Mouse (Mus musculus) megakaryocyte, embryonic 14.5 days (primary cell): ENCODE measurements around the gene Sec22c. TPM values are rescaled to one million over a fixed set of nuclear protein-coding genes. Genes with fewer than 3 reads are reported as not detected.

ENCODE experiments used
- H3K27me3 ChIP-seq: replicated peaks from 2 replicates; pipeline ENCODE3; 2012; ENCODE audit warnings: inconsistent platforms
- H3K36me3 ChIP-seq: replicated peaks from 2 replicates; pipeline ENCODE3; 2012; ENCODE audit warnings: low read length, inconsistent platforms, mixed read lengths
- H3K4me1 ChIP-seq: 2 replicates; pipeline ENCODE4 v1.6.1; 2012; ENCODE audit warnings: inconsistent platforms
- H3K4me3 ChIP-seq: replicated peaks from 2 replicates; pipeline ENCODE3; 2012; ENCODE audit warnings: moderate library complexity, mild to moderate bottlenecking, inconsistent platforms
- H3K9me3 ChIP-seq: 2 replicates; pipeline ENCODE4 v1.6.1; 2012; ENCODE audit warnings: inconsistent platforms
- FLI1 ChIP-seq: IDR thresholded peaks from 2 replicates; pipeline ENCODE4 v1.6.1; 2012; ENCODE audit warnings: low read length, inconsistent platforms, mixed read lengths
- GATA1 ChIP-seq: IDR thresholded peaks from 3 replicates; pipeline ENCODE4 v1.6.1; 2012; ENCODE audit warnings: mixed read lengths, low read length, inconsistent platforms, borderline replicate concordance
- polyA plus RNA-seq: library from polyadenylated mRNA; stranded (reverse); fragments of >175 nt; gene quantifications from 2 replicates; pipeline ENCODE4 v1.2.3, GENCODE M21; 2012; ENCODE audit warnings: low replicate concordance; ENCODE audit not compliant: insufficient read depth

Gene Sec22c
- polyA plus RNA-seq, 1 experiment: 2.4 TPM

DNA sequence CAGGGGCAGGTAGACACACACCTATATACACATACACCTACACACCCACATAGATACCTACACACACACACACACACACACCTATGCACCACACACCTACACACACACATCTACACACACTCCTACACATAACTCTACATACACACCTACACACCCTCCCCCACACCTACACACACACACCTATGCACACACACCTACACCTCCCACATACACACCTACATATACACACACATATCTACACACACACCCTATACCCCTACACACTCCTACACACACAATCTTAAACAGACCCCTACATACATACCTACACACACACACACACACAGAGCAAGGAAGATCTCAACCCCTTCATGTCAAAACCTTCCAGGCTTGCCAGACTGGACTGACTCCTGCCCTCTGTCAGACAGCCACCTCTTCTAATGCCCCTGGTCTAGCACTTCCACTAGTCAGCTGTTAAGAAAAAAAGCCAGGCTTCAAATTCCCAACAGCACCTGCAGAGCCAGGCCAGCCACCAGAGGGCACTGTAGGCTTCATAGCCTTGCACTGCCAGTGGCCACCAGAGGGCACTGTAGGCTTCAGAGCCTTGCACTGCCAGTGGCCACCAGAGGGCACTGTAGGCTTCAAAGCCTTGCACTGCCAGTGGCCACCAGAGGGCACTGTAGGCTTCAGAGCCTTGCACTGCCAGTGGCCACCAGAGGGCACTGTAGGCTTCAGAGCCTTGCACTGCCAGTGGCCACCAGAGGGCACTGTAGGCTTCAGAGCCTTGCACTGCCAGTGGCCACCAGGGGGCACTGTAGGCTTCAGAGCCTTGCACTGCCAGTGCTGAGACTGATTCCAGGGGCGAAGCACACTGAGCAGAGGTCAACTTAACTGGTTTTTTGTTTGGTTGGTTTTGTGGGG lies 7.9 kb downstream of the Sec22c start:
- peaks cover 2% of the 10 kb centered on the region for H3K27me3 ChIP-seq
- H3K9me3 ChIP-seq: no peaks in the 10 kb centered on the region
- peaks cover 13% of the 10 kb centered on the region for H3K4me1 ChIP-seq
- H3K36me3 ChIP-seq: peaks cover 61% of the 10 kb centered on the region
- no peak overlapping the region for H3K4me3 ChIP-seq
- no peak for TF ChIP-seq FLI1
- TF ChIP-seq GATA1: no peak

DNA sequence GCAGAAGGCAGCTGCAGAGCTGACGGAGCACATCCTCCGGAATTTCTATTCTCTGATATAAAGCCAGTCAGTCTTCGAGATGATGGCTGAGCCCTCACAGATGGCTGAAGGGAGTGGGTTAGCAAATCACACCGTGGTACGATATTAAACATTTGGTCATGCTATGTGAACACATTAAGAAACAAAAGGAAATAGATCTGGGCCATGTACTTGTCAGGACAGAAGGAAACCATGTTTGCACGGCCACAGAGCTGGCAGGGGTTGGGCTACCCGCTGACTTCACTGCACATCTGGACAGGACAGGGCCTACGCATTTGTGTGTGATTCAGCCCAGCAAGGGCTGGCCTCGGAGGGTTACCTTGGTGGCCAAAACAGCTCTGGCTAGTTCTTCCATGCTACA lies 8.7 kb downstream of the Sec22c start:
- Histone ChIP-seq H3K36me3 (peaks cover 68% of the 10 kb centered on the region), H3K9me3 (no peaks in the 10 kb centered on the region), H3K4me1 (peaks cover 10% of the 10 kb centered on the region), H3K4me3 (no peak overlapping the region), H3K27me3 (peaks cover 2% of the 10 kb centered on the region)
- no peak for TF ChIP-seq FLI1
- TF ChIP-seq GATA1: no peak

DNA sequence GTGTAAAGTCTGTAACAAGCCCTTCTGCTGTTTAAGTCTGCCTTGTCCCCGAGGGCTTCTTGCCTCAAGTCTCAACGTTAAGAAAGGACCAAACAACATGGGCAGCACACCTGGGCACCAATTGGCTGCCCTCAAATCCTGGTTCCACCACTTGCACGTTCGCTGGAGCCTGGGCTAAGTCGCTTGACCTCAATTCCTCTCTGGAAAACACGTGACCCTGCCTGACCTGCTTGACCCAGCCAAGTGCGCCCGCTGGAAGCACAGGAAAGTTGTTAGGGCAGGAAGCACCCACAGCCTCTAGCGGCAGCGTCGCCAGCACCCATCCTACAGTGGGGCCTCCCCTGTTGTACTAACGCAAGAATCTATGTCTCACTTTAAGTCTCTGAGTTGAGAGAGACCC lies 10.6 kb downstream of the Sec22c start:
- H3K4me3 ChIP-seq: no peak overlapping the region
- H3K27me3 ChIP-seq: peaks cover 2% of the 10 kb centered on the region
- no peaks in the 10 kb centered on the region for H3K9me3 ChIP-seq
- peaks cover 7% of the 10 kb centered on the region for H3K4me1 ChIP-seq
- TF ChIP-seq FLI1 (no peak), GATA1 (no peak)
- H3K36me3 ChIP-seq: peaks cover 76% of the 10 kb centered on the region

DNA sequence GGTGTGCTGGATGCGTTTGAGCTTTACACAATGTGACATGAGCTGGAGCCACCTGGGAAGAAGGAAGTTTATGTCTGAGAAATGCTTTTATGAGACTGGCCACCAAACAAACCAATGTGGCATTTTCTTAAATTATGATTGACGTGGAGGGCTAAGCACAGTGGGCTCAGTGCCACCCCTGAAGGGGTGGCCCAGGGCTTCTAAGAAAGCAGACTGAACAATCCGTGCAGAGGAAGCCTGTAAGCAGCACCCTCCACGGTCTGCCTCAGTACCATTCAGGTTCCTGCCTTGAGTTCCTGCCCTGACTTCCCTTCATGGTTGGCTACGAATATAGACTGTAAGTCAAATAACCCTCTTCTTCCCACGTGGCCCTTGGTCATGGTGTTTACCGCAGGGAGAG lies 14.6 kb downstream of the Sec22c start:
- H3K27me3 ChIP-seq: peaks cover 2% of the 10 kb centered on the region
- no peaks in the 10 kb centered on the region for H3K9me3 ChIP-seq
- no peak for TF ChIP-seq FLI1
- no peak overlapping the region for H3K4me3 ChIP-seq
- peaks cover 83% of the 10 kb centered on the region for H3K36me3 ChIP-seq
- H3K4me1 ChIP-seq: peaks cover 10% of the 10 kb centered on the region; the same call in 1 of the 2 replicates

DNA sequence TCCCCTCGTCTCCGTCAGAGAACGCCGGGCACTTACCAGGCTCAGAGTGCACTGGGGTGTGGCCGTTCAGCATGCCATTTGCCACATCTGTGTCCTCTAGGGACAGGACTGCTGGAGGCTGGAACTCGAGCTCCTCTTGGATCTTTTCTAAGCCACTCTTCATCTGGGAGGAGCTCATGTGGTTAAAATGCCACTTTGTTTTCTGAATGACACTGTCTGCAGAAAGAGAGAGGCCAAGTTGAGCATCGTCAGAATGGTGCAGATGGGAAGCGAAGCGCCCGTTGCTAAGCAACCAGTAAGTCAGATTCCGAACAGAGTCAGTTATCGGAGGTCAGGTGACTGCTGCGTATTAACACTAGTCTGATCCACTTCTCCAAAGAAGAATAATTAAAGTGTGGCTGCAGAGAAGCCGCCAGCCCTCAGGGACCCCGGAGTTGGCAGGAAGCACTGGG lies 15.1 kb downstream of the Sec22c start:
- Histone ChIP-seq H3K27me3 (peaks cover 1% of the 10 kb centered on the region), H3K4me3 (no peak overlapping the region), H3K4me1 (peaks cover 12% of the 10 kb centered on the region; the same call in 1 of the 2 replicates), H3K9me3 (no peaks in the 10 kb centered on the region), H3K36me3 (peaks cover 83% of the 10 kb centered on the region)
- TF ChIP-seq FLI1 (no peak), GATA1 (no peak)

DNA sequence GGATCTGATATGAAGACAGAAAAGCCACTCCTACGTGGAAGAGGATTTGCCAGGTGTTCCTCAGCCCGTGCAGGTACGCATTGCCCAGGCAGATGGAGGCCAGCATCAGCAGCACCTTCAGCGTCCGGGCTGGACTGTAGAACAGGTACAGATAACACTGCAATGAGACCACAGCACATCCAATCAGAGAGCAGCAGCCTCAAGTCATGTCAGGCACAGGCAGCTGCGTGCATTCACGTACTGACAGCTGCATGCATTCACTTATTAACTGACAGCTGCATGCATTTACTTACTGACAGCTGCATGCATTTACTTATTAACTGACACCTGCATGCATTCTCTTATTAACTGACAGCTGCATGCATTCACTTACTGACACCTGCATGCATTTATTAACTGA lies 20.6 kb downstream of the Sec22c start:
- peaks cover 20% of the 10 kb centered on the region for H3K4me1 ChIP-seq
- TF ChIP-seq FLI1 (no peak), GATA1 (no peak)
- H3K9me3 ChIP-seq: no peaks in the 10 kb centered on the region

DNA sequence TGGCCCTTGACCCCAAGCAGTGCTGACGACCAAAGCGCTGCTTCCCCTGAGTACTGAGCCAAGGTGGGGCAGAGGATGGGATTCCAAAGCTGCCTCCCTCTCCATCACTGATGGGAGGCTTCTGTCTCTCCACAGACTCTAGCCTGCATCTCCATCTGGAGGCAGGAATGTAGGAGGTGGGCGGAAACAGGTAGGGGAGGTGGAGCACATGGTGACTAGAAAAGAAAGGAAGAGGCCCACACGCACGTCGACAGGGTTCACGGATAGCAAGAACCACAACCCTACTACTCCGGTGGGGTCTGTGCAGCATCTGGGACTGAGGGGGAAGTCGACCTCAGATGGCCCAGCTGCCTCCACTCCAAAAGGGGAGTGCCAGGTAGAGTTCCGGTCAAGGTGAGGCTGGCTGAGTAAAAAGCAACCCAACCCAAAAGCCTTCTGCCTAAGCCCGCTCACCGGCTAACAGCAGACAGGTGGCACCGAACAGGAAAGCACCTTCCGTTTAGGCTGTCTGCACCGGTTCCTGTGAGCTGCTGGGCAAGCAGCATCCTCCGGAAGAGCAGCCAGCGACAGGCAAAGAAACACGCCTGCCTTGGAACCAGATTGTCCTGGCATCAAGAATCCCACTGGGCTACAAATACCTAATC lies 23.1 kb downstream of the Sec22c start:
- H3K4me3 ChIP-seq: no peak overlapping the region
- no peaks in the 10 kb centered on the region for H3K9me3 ChIP-seq
- H3K4me1 ChIP-seq: peaks cover 41% of the 10 kb centered on the region
- H3K27me3 ChIP-seq: peaks cover 55% of the 10 kb centered on the region
- TF ChIP-seq FLI1: no peak
- no peak for TF ChIP-seq GATA1
- peaks cover 50% of the 10 kb centered on the region for H3K36me3 ChIP-seq

More for the DNA sequence above, 20.6 kb downstream of the Sec22c start:
- peak overlapping the region; percentile 9 for H3K4me3 ChIP-seq
- peaks cover 73% of the 10 kb centered on the region for H3K36me3 ChIP-seq
- peaks cover 30% of the 10 kb centered on the region for H3K27me3 ChIP-seq

DNA sequence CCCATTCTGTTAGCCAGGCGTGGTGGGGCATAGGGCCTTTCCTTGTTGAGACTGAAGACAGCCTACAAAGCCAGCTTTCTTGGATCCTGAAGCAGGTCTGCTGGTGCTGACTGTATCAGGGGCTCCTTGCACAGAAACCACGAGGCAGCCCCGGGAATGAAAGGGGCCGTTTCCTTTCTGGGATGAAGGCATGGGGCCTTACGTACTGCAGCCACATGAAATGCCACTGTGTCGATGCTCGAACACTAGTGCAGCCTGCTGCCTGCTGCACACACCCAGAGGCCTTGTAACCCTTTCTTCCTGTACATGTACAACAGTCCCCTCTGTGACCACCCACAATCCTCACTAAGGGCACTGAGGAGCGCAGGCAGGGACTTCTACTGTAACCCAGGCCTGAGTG lies 24.1 kb downstream of the Sec22c start:
- Histone ChIP-seq H3K9me3 (no peaks in the 10 kb centered on the region), H3K36me3 (peaks cover 48% of the 10 kb centered on the region), H3K27me3 (peaks cover 65% of the 10 kb centered on the region), H3K4me3 (no peak overlapping the region), H3K4me1 (peaks cover 46% of the 10 kb centered on the region)
- TF ChIP-seq GATA1: no peak
- no peak for TF ChIP-seq FLI1

DNA sequence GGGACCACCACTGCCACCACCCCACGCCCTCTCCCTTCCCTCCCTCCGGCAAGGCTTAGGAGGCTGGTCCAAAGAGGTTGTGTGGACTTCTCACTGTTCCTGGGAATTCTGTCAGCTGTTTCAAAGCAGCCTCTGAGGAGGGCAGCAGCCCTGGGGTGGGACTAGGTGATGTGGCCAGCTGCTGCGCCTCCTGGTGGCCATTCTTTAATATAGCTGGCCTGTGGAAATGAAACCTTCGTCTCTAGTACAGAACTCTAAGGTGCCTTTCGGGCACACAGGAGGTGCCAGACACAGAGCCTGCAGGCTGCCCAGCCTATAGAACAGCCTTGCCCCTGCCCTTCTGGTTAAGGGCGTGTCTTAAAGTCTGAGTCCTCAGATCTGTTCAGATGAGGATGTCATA lies 25.7 kb downstream of the Sec22c start:
- Histone ChIP-seq H3K9me3 (no peaks in the 10 kb centered on the region), H3K27me3 (peaks cover 74% of the 10 kb centered on the region), H3K36me3 (peaks cover 33% of the 10 kb centered on the region), H3K4me1 (peaks cover 58% of the 10 kb centered on the region), H3K4me3 (no peak overlapping the region)
- TF ChIP-seq FLI1 (no peak), GATA1 (no peak)

DNA sequence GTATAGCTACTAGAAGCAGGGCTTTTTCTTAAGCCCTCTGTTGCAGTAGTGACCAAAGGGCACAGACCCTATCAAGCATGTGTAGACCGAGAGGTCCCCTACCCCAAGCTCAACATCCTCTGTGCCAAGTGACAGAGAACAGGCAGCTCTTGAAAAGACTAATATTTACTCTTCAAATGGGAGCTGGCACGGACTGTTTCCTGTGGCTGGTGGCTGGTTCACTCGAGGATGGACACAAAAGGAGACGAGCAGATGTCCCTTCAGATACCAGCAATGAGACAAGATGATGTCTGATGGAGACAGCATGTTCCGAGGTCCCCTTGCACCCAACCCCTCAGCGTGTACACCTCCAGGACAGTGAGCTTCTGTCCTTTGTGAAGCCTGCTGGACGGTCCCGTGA lies 27.8 kb downstream of the Sec22c start:
- no peak for TF ChIP-seq FLI1
- TF ChIP-seq GATA1: no peak
- H3K27me3 ChIP-seq: peaks cover 88% of the 10 kb centered on the region
- no peak overlapping the region for H3K4me3 ChIP-seq
- H3K4me1 ChIP-seq: peaks cover 79% of the 10 kb centered on the region
- peaks cover 14% of the 10 kb centered on the region for H3K36me3 ChIP-seq
- peaks cover 16% of the 10 kb centered on the region for H3K9me3 ChIP-seq
